Mouse (Mus musculus): ENCODE results near the gene Siah3. TPM values are rescaled to one million over a fixed set of nuclear protein-coding genes. Genes with fewer than 3 reads are reported as not detected.
A peak's percentile ranks its signal among the peaks of the same experiment; 100 is the strongest.

Gene Siah3
- polyA plus RNA-seq, 1 experiment from 2014 or later = 1.2 TPM

GRCm38 (mm10) chr14:75475887-75476286 is 20.1 kb downstream of the Siah3 start:
- Histone ChIP-seq H3K4me3 (no peak overlapping the region), H3K27me3 (ENCODE audit: insufficient read depth, poor library complexity, severe bottlenecking) (no peaks in the 10 kb centered on the region), H3K9me3 (no peaks in the 10 kb centered on the region), H3K36me3 (no peaks in the 10 kb centered on the region), H3K27ac (no peak overlapping the region), H3K4me1 (replicated peaks) (peaks cover 9% of the 10 kb centered on the region)
- WGBS = 96% methylated on average over 2 of the region's 2 CpGs
- no peak for DNase-seq (ENCODE audit: low spot score)

- H3K4me1 ChIP-seq (replicated peaks) = no peaks in the 10 kb centered on the region
- DNase-seq (ENCODE audit: low spot score) = no peak
- H3K27ac ChIP-seq = peak overlapping the region; percentile 36; the same call in 1 of the 2 replicates
- no peaks in the 10 kb centered on the region for H3K9me3 ChIP-seq
- H3K4me3 ChIP-seq = no peak overlapping the region
- H3K27me3 ChIP-seq (ENCODE audit: insufficient read depth, poor library complexity, severe bottlenecking) = no peaks in the 10 kb centered on the region
- 82% methylated on average over 15 of the region's 15 CpGs for WGBS
- H3K36me3 ChIP-seq = no peaks in the 10 kb centered on the region
These were observed 26.7 kb downstream of the Siah3 start for GRCm38 (mm10) chr14:75482231-75483175.

GRCm38 (mm10) chr14:75483176-75483546 is 27.4 kb downstream of the Siah3 start:
- Histone ChIP-seq H3K9me3 (no peaks in the 10 kb centered on the region), H3K27me3 (ENCODE audit: insufficient read depth, poor library complexity, severe bottlenecking) (no peaks in the 10 kb centered on the region), H3K36me3 (no peaks in the 10 kb centered on the region), H3K4me1 (replicated peaks) (no peaks in the 10 kb centered on the region), H3K27ac (no peak overlapping the region), H3K4me3 (no peak overlapping the region)
- WGBS = 86% methylated on average over 6 of the region's 6 CpGs
- DNase-seq (ENCODE audit: low spot score) = no peak

GRCm38 (mm10) chr14:75487932-75488331 is 32.1 kb downstream of the Siah3 start:
- Histone ChIP-seq H3K4me3 (no peak overlapping the region), H3K36me3 (no peaks in the 10 kb centered on the region), H3K27ac (no peak overlapping the region), H3K4me1 (replicated peaks) (peaks cover 7% of the 10 kb centered on the region; the same call in 1 of the 2 replicates), H3K9me3 (no peaks in the 10 kb centered on the region), H3K27me3 (ENCODE audit: insufficient read depth, poor library complexity, severe bottlenecking) (peaks cover 10% of the 10 kb centered on the region)
- 78% methylated on average over 7 of the region's 7 CpGs for WGBS
- no peak for DNase-seq (ENCODE audit: low spot score)

GRCm38 (mm10) chr14:75493555-75494194 is 37.9 kb downstream of the Siah3 start:
- peaks cover 34% of the 10 kb centered on the region for H3K4me1 ChIP-seq (replicated peaks)
- H3K9me3 ChIP-seq = no peaks in the 10 kb centered on the region
- peak overlapping the region; percentile 53; the same call in 1 of the 2 replicates for H3K27ac ChIP-seq
- no peak for DNase-seq (ENCODE audit: low spot score)
- H3K4me3 ChIP-seq = no peak overlapping the region
- WGBS = 89% methylated on average over 14 of the region's 14 CpGs
- H3K36me3 ChIP-seq = no peaks in the 10 kb centered on the region
- peaks cover 29% of the 10 kb centered on the region for H3K27me3 ChIP-seq (ENCODE audit: insufficient read depth, poor library complexity, severe bottlenecking)

- no peaks in the 10 kb centered on the region for H3K9me3 ChIP-seq
- peak overlapping the region; percentile 54 for H3K27ac ChIP-seq
- H3K4me3 ChIP-seq = no peak overlapping the region
- H3K27me3 ChIP-seq (ENCODE audit: insufficient read depth, poor library complexity, severe bottlenecking) = peaks cover 29% of the 10 kb centered on the region
- peaks cover 34% of the 10 kb centered on the region for H3K4me1 ChIP-seq (replicated peaks)
- H3K36me3 ChIP-seq = no peaks in the 10 kb centered on the region
- peak; percentile 60 for DNase-seq (ENCODE audit: low spot score)
- 23% methylated on average over 6 of the region's 6 CpGs for WGBS
These were observed 39.1 kb downstream of the Siah3 start for GRCm38 (mm10) chr14:75494926-75495325.

GRCm38 (mm10) chr14:75501501-75501990 is 45.8 kb downstream of the Siah3 start:
- 21% methylated on average over 3 of the region's 3 CpGs for WGBS
- Histone ChIP-seq H3K9me3 (0 out of 2 replicates have a peak, but pooled peaks cover 3% of the 10 kb centered on the region), H3K4me3 (no peak overlapping the region), H3K4me1 (replicated peaks) (peaks cover 47% of the 10 kb centered on the region), H3K36me3 (no peaks in the 10 kb centered on the region), H3K27me3 (ENCODE audit: insufficient read depth, poor library complexity, severe bottlenecking) (peaks cover 21% of the 10 kb centered on the region; the same call in 1 of the 2 replicates), H3K27ac (peak overlapping the region; percentile 73)
- peak; percentile 42 for DNase-seq (ENCODE audit: low spot score)

GRCm38 (mm10) chr14:75502446-75502845 is 46.7 kb downstream of the Siah3 start:
- H3K36me3 ChIP-seq = no peaks in the 10 kb centered on the region
- H3K27ac ChIP-seq = peak overlapping the region; percentile 75
- H3K4me3 ChIP-seq = no peak overlapping the region
- 0 out of 2 replicates have a peak, but pooled peaks cover 3% of the 10 kb centered on the region for H3K9me3 ChIP-seq
- WGBS = 74% methylated on average over 8 of the region's 8 CpGs
- peaks cover 21% of the 10 kb centered on the region; the same call in 1 of the 2 replicates for H3K27me3 ChIP-seq (ENCODE audit: insufficient read depth, poor library complexity, severe bottlenecking)
- H3K4me1 ChIP-seq (replicated peaks) = peaks cover 47% of the 10 kb centered on the region
- DNase-seq (ENCODE audit: low spot score) = no peak

GRCm38 (mm10) chr14:75504255-75504654 is 48.5 kb downstream of the Siah3 start:
- Histone ChIP-seq H3K27me3 (ENCODE audit: insufficient read depth, poor library complexity, severe bottlenecking) (peaks cover 16% of the 10 kb centered on the region; the same call in 1 of the 2 replicates), H3K36me3 (no peaks in the 10 kb centered on the region), H3K4me3 (no peak overlapping the region), H3K4me1 (replicated peaks) (peaks cover 54% of the 10 kb centered on the region), H3K9me3 (0 out of 2 replicates have a peak, but pooled peaks cover 3% of the 10 kb centered on the region), H3K27ac (peak overlapping the region; percentile 81)
- no peak for DNase-seq (ENCODE audit: low spot score)
- WGBS = 66% methylated on average over 2 of the region's 2 CpGs

GRCm38 (mm10) chr14:75505126-75505840 is 49.5 kb downstream of the Siah3 start:
- H3K9me3 ChIP-seq = 0 out of 2 replicates have a peak, but pooled peaks cover 3% of the 10 kb centered on the region
- no peak overlapping the region for H3K4me3 ChIP-seq
- 33% methylated on average over 8 of the region's 8 CpGs for WGBS
- H3K27ac ChIP-seq = peak overlapping the region; percentile 81
- H3K4me1 ChIP-seq (replicated peaks) = peaks cover 59% of the 10 kb centered on the region
- peaks cover 16% of the 10 kb centered on the region; the same call in 1 of the 2 replicates for H3K27me3 ChIP-seq (ENCODE audit: insufficient read depth, poor library complexity, severe bottlenecking)
- DNase-seq (ENCODE audit: low spot score) = peak; percentile 42
- H3K36me3 ChIP-seq = no peaks in the 10 kb centered on the region

- H3K27me3 ChIP-seq (ENCODE audit: insufficient read depth, poor library complexity, severe bottlenecking) = peaks cover 19% of the 10 kb centered on the region; the same call in 1 of the 2 replicates
- 0 out of 2 replicates have a peak overlapping the region, but pooled peaks have one; percentile 81 for H3K27ac ChIP-seq
- 89% methylated on average over 3 of the region's 3 CpGs for WGBS
These were observed 50.5 kb downstream of the Siah3 start for GRCm38 (mm10) chr14:75506246-75506645.

GRCm38 (mm10) chr14:75510125-75510524 is 54.3 kb downstream of the Siah3 start:
- H3K4me1 ChIP-seq (replicated peaks) = peaks cover 25% of the 10 kb centered on the region
- peaks cover 11% of the 10 kb centered on the region; the same call in 1 of the 2 replicates for H3K27me3 ChIP-seq (ENCODE audit: insufficient read depth, poor library complexity, severe bottlenecking)
- H3K36me3 ChIP-seq = no peaks in the 10 kb centered on the region
- H3K4me3 ChIP-seq = no peak overlapping the region
- no peak overlapping the region for H3K27ac ChIP-seq
- no peaks in the 10 kb centered on the region for H3K9me3 ChIP-seq
- no peak for DNase-seq (ENCODE audit: low spot score)
- 80% methylated on average over 6 of the region's 6 CpGs for WGBS

More at GRCm38 (mm10) chr14:75506246-75506645, 50.5 kb downstream of the Siah3 start:
- no peaks in the 10 kb centered on the region for H3K9me3 ChIP-seq
- no peak for DNase-seq (ENCODE audit: low spot score)
- H3K36me3 ChIP-seq = no peaks in the 10 kb centered on the region
- no peak overlapping the region for H3K4me3 ChIP-seq
- peaks cover 57% of the 10 kb centered on the region for H3K4me1 ChIP-seq (replicated peaks)

Measured in hindbrain, embryonic 10.5 days (tissue).